Mouse (Mus musculus) urinary bladder, postnatal 10 days (tissue): ENCODE measurements around the gene Ppat.

ENCODE experiments used
- DNase-seq: peaks from one replicate; pipeline ENCODE4 v3.0.0; 2022; ENCODE audit warnings: low spot score

Ppat gene

GRCm38 (mm10) chr5:76876106-76876758 lies 75.1 kb downstream of the Ppat start:
- DNase-seq = no peak

- no peak for DNase-seq
Observed at GRCm38 (mm10) chr5:76869553-76869952, 81.8 kb downstream of the Ppat start.

GRCm38 (mm10) chr5:76868693-76869286 lies 82.6 kb downstream of the Ppat start:
- no peak for DNase-seq

GRCm38 (mm10) chr5:76866819-76867218 lies 84.6 kb downstream of the Ppat start:
- DNase-seq = no peak
